Mouse (Mus musculus): ENCODE measurements around the gene Cfap298. TPM values are rescaled to one million over a fixed set of nuclear protein-coding genes. Genes with fewer than 3 reads are reported as not detected.
A peak's percentile ranks its signal among the peaks of the same experiment; 100 is the strongest.

The Cfap298 gene
- 47.5 TPM in 2 replicates for polyA plus RNA-seq (2014; fragmentation: Nextera tagmentation; extraction: Ambion mirVana)

DNA sequence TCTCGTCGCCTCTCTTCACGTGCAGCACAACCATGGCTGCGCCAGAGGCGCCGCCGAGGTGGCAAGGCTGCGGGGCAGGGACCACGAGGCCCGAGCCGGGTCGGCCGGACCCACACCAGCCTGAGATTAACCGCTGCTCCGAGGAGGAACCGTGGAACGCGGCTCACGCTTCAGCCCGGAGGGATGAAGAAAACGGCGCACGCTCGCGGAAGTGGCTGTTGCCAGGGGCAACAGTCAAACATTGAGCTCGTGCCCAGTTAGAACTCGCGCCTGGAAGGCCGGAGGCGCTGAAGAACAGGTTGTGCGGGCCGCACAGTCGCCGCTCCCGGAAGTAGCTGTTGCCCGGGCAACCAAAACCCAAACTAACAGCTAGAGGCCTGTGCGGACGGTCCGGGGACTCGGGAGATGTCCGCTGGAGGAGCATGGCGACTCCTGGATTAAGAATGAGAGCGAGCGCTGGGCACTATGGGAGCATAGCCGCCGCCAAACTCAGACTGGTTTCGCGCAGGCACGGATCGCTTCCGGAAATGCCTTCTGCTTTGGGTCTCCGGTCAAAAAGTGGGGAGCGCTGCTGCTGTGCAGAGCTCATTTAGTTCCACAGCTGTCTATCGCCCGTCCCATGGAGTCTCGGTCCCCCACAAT, at the start of gene Cfap298:
TSS of gene Cfap298 (minus strand) at position 428 of the 642 bp plus-strand sequence.
- peak within 1 kb of the TSS; percentile 84 for H3K9ac ChIP-seq (ENCODE audit: low read length)
- WGBS = under 1% methylated on average over 56 of the region's 56 CpGs
- no peaks in the 10 kb centered on the region for H3K4me1 ChIP-seq (replicated peaks; ENCODE audit: control insufficient read depth, insufficient read depth, low read length)
- ATAC-seq (replicated peaks; ENCODE audit: low FRiP score) = peak; percentile 98
- H3K9me3 ChIP-seq (ENCODE audit: control insufficient read depth, low read length) = no peaks in the 10 kb centered on the region
- H3K36me3 ChIP-seq (ENCODE audit: control insufficient read depth, insufficient read depth, low read length) = peaks cover 3% of the 10 kb centered on the region
- peak within 1 kb of the TSS; percentile 84 for H3K4me3 ChIP-seq (ENCODE audit: low read depth, low read length)
- peak within 1 kb of the TSS; percentile 72 for H3K27ac ChIP-seq (ENCODE audit: low read depth, low read length)
- H3K27me3 ChIP-seq (ENCODE audit: control insufficient read depth, insufficient read depth, low read length) = no peaks in the 10 kb centered on the region
- DNase-seq (ENCODE audit: low spot score) = peak; percentile 97
- H3K4me2 ChIP-seq (ENCODE audit: low read depth, low read length, severe bottlenecking) = peak within 1 kb of the TSS; percentile 61

DNA sequence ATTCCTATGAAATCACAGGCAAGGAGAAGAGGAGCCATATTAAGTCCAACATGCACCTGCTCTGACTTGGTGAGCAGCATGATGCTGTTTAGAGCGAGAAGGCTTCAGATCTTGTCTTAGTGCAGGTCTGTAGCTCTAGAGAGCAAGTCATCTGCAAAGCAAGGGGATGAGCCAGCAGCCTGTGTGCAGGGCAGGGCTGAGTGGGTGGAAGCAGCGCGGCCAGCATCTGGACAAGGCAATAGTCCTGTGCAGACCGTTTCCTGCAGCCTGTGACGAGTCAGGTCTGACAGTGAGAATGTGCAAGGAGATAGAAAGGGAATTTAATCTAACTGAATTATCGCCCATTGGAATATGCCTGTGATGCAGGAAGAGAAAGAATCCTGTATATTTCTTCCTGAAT, 36.1 kb upstream of the Cfap298 start:
- no peak overlapping the region for H3K4me2 ChIP-seq (ENCODE audit: low read depth, low read length, severe bottlenecking)
- H3K27ac ChIP-seq (ENCODE audit: low read depth, low read length) = no peak overlapping the region
- no peak for DNase-seq (ENCODE audit: low spot score)
- H3K9ac ChIP-seq (ENCODE audit: low read length) = no peak overlapping the region
- H3K36me3 ChIP-seq (ENCODE audit: control insufficient read depth, insufficient read depth, low read length) = no peaks in the 10 kb centered on the region
- no peaks in the 10 kb centered on the region for H3K27me3 ChIP-seq (ENCODE audit: control insufficient read depth, insufficient read depth, low read length)
- ATAC-seq (replicated peaks; ENCODE audit: low FRiP score) = no peak
- 92% methylated on average over 6 of the region's 6 CpGs for WGBS
- no peak overlapping the region for H3K4me3 ChIP-seq (ENCODE audit: low read depth, low read length)
- H3K9me3 ChIP-seq (ENCODE audit: control insufficient read depth, low read length) = no peaks in the 10 kb centered on the region
- H3K4me1 ChIP-seq (replicated peaks; ENCODE audit: control insufficient read depth, insufficient read depth, low read length) = no peaks in the 10 kb centered on the region

DNA sequence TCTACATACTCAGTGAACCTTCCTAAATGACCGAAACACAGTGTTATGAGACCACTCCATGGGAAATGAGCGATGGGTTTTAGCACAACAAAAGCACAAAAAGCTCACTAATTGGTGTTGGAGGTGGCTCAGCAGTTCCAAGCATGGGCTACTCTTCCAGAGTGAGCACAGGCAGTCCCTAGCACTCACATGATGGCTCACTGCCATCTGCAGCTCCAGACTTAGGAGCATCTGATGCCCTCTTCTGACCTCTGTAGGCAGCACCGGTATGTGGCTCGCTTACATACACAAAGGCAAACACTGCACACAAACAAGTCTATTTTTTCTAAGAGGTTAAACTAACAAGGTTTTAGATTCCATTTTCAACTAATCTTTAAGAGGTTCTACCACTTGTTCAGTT, 31.3 kb upstream of the Cfap298 start:
- Histone ChIP-seq H3K9ac (ENCODE audit: low read length) (no peak overlapping the region), H3K4me2 (ENCODE audit: low read depth, low read length, severe bottlenecking) (no peak overlapping the region), H3K27ac (ENCODE audit: low read depth, low read length) (no peak overlapping the region), H3K9me3 (ENCODE audit: control insufficient read depth, low read length) (no peaks in the 10 kb centered on the region), H3K27me3 (ENCODE audit: control insufficient read depth, insufficient read depth, low read length) (no peaks in the 10 kb centered on the region), H3K4me1 (replicated peaks; ENCODE audit: control insufficient read depth, insufficient read depth, low read length) (no peaks in the 10 kb centered on the region), H3K36me3 (ENCODE audit: control insufficient read depth, insufficient read depth, low read length) (no peaks in the 10 kb centered on the region; the same call in 1 of the 2 replicates), H3K4me3 (ENCODE audit: low read depth, low read length) (no peak overlapping the region)
- WGBS = 91% methylated on average over 4 of the region's 4 CpGs
- ATAC-seq (replicated peaks; ENCODE audit: low FRiP score) = no peak
- no peak for DNase-seq (ENCODE audit: low spot score)

DNA sequence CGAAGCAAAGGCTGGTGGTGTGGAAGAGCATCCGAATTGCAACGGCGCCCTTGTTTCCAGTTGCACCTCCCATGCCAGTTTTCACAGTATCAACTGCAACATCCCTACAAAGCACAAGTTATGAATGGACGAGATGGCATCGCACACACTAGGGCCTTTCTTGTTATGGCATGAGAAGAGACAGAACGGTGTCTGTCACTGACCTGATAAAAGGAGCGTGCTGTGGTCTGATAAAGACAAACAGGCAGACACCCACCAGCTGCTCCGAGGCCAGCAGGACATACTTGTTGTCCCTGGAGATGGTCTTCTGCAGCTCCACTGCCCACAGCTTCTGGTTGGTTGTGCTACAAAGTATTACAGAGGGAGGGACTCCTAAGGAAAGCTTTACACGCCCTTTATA, 29.4 kb upstream of the Cfap298 start:
- no peaks in the 10 kb centered on the region for H3K9me3 ChIP-seq (ENCODE audit: control insufficient read depth, low read length)
- no peak overlapping the region for H3K27ac ChIP-seq (ENCODE audit: low read depth, low read length)
- no peaks in the 10 kb centered on the region for H3K27me3 ChIP-seq (ENCODE audit: control insufficient read depth, insufficient read depth, low read length)
- DNase-seq (ENCODE audit: low spot score) (no peak), ATAC-seq (replicated peaks; ENCODE audit: low FRiP score) (no peak)
- WGBS = 89% methylated on average over 10 of the region's 10 CpGs
- no peak overlapping the region for H3K4me2 ChIP-seq (ENCODE audit: low read depth, low read length, severe bottlenecking)
- no peaks in the 10 kb centered on the region for H3K4me1 ChIP-seq (replicated peaks; ENCODE audit: control insufficient read depth, insufficient read depth, low read length)
- H3K9ac ChIP-seq (ENCODE audit: low read length) = no peak overlapping the region
- no peaks in the 10 kb centered on the region; the same call in 1 of the 2 replicates for H3K36me3 ChIP-seq (ENCODE audit: control insufficient read depth, insufficient read depth, low read length)
- no peak overlapping the region for H3K4me3 ChIP-seq (ENCODE audit: low read depth, low read length)

DNA sequence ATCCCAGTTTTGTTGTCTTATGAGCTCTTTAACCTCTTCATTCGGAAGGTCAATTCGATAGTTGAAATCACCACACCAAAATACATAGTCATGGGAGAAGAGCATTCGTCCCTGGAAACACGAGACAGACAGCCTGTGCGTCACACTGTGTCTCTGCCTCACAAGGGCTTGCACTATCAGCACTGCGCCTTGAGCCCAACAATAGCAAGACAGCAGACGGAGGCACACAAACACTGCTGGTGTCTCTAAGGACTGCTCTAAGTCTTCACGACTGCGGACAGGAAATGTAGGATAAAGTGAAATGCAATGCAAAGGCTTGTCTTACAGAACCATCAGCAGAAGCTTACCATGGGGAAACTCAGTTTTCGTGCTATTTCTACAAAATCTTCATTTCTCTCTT, 29.0 kb upstream of the Cfap298 start:
- 92% methylated on average over 10 of the region's 10 CpGs for whole genome bisulfite sequencing
- Histone ChIP-seq H3K9ac (ENCODE audit: low read length) (no peak overlapping the region), H3K36me3 (ENCODE audit: control insufficient read depth, insufficient read depth, low read length) (no peaks in the 10 kb centered on the region; the same call in 1 of the 2 replicates), H3K4me1 (replicated peaks; ENCODE audit: control insufficient read depth, insufficient read depth, low read length) (no peaks in the 10 kb centered on the region), H3K4me3 (ENCODE audit: low read depth, low read length) (no peak overlapping the region), H3K9me3 (ENCODE audit: control insufficient read depth, low read length) (no peaks in the 10 kb centered on the region), H3K27me3 (ENCODE audit: control insufficient read depth, insufficient read depth, low read length) (no peaks in the 10 kb centered on the region), H3K4me2 (ENCODE audit: low read depth, low read length, severe bottlenecking) (no peak overlapping the region), H3K27ac (ENCODE audit: low read depth, low read length) (no peak overlapping the region)
- DNase-seq (ENCODE audit: low spot score) (no peak), ATAC-seq (replicated peaks; ENCODE audit: low FRiP score) (no peak)

DNA sequence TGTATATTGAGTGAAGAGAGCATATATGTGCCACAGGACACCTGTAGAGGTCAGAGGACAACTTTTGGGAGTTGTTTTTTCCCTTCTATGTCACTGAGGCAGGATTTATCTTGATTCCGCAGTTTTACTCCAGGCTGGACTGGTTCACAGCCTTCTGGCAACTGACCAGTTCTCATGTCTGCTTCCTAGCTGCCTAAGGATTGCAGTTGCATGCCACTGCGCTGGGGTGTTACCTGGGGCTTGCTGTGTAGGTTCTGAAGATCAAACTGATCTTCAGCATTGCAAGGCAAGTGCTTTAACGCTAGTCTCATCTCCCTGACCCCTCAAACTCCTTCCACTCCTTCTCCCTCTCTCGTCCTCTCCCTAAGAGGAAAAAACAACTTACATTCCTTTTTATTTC, 28.3 kb upstream of the Cfap298 start:
- DNase-seq (ENCODE audit: low spot score) (no peak), ATAC-seq (replicated peaks; ENCODE audit: low FRiP score) (no peak)
- 89% methylated on average over 4 of the region's 4 CpGs for WGBS
- Histone ChIP-seq H3K27me3 (ENCODE audit: control insufficient read depth, insufficient read depth, low read length) (no peaks in the 10 kb centered on the region), H3K9me3 (ENCODE audit: control insufficient read depth, low read length) (no peaks in the 10 kb centered on the region), H3K27ac (ENCODE audit: low read depth, low read length) (no peak overlapping the region), H3K9ac (ENCODE audit: low read length) (no peak overlapping the region), H3K36me3 (ENCODE audit: control insufficient read depth, insufficient read depth, low read length) (no peaks in the 10 kb centered on the region; the same call in 1 of the 2 replicates), H3K4me3 (ENCODE audit: low read depth, low read length) (no peak overlapping the region), H3K4me2 (ENCODE audit: low read depth, low read length, severe bottlenecking) (no peak overlapping the region), H3K4me1 (replicated peaks; ENCODE audit: control insufficient read depth, insufficient read depth, low read length) (no peaks in the 10 kb centered on the region)

DNA sequence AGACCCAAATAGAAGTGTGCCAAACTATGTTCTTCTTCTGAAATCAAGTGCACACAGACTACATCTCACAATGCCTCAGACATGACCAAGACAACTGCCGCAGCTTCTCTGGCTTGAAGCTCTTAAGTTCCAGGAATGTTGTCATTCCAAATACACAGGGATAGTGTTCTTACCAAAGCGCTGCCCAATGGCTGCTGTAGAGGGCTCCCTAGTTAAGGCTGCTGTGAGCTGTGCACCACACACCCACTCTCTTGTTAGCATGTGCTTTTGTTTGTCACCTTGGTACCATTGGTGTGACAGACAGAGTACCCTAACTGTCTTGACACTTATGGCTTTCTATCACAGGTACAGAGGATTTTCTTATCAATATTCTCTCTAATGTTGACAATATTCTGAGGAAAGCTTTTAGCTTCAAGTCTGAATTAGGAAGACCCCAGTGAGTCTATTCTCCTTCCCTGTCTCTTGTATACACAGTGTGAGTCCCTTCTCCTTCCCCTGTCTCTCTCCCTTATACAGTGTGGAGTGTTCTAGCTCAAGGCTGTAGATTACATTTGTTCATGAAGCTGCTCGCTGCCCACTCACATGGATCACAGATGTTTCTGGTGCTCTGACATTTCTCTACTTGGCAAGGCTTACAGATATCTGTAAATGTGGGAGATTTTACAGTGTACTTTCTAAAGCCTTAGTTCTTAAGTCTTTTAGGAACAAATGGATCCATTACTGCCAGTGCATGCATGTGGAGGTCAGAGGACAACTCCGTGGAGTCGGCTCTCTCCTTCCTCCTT, 23.6 kb upstream of the Cfap298 start:
- Histone ChIP-seq H3K27me3 (ENCODE audit: control insufficient read depth, insufficient read depth, low read length) (no peaks in the 10 kb centered on the region), H3K36me3 (ENCODE audit: control insufficient read depth, insufficient read depth, low read length) (no peaks in the 10 kb centered on the region), H3K27ac (ENCODE audit: low read depth, low read length) (no peak overlapping the region), H3K9ac (ENCODE audit: low read length) (no peak overlapping the region), H3K4me2 (ENCODE audit: low read depth, low read length, severe bottlenecking) (no peak overlapping the region), H3K9me3 (ENCODE audit: control insufficient read depth, low read length) (no peaks in the 10 kb centered on the region), H3K4me1 (replicated peaks; ENCODE audit: control insufficient read depth, insufficient read depth, low read length) (no peaks in the 10 kb centered on the region), H3K4me3 (ENCODE audit: low read depth, low read length) (no peak overlapping the region)
- WGBS = 87% methylated on average over 5 of the region's 5 CpGs
- ATAC-seq (replicated peaks; ENCODE audit: low FRiP score) = no peak
- no peak for DNase-seq (ENCODE audit: low spot score)

DNA sequence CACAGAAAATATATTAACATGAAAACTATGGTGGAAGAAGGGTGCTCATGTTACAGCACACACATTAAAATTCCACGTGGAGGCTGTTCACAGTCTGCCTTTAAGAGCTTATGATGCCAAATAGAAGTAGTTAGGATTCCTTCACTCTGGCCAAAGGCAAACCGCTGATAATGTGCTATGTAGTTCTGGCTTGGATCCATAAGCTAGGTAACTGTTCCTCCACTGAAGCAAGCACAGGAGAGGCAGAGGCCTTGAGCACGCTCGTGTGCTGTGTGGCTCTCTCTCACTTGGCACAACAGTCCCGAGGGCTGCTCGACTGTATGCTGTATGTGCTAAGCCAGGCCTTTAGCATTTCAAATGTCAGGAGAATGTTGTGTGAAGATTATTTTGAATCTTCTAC, 20.6 kb upstream of the Cfap298 start:
- Histone ChIP-seq H3K27ac (ENCODE audit: low read depth, low read length) (no peak overlapping the region), H3K27me3 (ENCODE audit: control insufficient read depth, insufficient read depth, low read length) (no peaks in the 10 kb centered on the region), H3K4me3 (ENCODE audit: low read depth, low read length) (no peak overlapping the region), H3K4me2 (ENCODE audit: low read depth, low read length, severe bottlenecking) (no peak overlapping the region), H3K9ac (ENCODE audit: low read length) (no peak overlapping the region), H3K9me3 (ENCODE audit: control insufficient read depth, low read length) (no peaks in the 10 kb centered on the region), H3K36me3 (ENCODE audit: control insufficient read depth, insufficient read depth, low read length) (no peaks in the 10 kb centered on the region; the same call in 1 of the 2 replicates), H3K4me1 (replicated peaks; ENCODE audit: control insufficient read depth, insufficient read depth, low read length) (no peaks in the 10 kb centered on the region)
- no peak for ATAC-seq (replicated peaks; ENCODE audit: low FRiP score)
- 88% methylated on average over 6 of the region's 6 CpGs for WGBS
- DNase-seq (ENCODE audit: low spot score) = no peak
